Mouse (Mus musculus) duodenum, adult 2 months (tissue): ENCODE data around the gene Cilp2. TPM values are rescaled to one million over a fixed set of nuclear protein-coding genes. Genes with fewer than 3 reads are reported as not detected.

Experiments
- polyA plus RNA-seq: library from polyadenylated mRNA; depleted of rRNA; stranded (reverse); fragments of >200 nt; gene quantifications from 2 replicates; pipeline ENCODE4 v1.2.3, GENCODE M21; 2012; ENCODE audit warnings: low replicate concordance; rRNA removed

Cilp2 gene
- 0.12 and 0.19 TPM in 2 replicates for polyA plus RNA-seq

DNA sequence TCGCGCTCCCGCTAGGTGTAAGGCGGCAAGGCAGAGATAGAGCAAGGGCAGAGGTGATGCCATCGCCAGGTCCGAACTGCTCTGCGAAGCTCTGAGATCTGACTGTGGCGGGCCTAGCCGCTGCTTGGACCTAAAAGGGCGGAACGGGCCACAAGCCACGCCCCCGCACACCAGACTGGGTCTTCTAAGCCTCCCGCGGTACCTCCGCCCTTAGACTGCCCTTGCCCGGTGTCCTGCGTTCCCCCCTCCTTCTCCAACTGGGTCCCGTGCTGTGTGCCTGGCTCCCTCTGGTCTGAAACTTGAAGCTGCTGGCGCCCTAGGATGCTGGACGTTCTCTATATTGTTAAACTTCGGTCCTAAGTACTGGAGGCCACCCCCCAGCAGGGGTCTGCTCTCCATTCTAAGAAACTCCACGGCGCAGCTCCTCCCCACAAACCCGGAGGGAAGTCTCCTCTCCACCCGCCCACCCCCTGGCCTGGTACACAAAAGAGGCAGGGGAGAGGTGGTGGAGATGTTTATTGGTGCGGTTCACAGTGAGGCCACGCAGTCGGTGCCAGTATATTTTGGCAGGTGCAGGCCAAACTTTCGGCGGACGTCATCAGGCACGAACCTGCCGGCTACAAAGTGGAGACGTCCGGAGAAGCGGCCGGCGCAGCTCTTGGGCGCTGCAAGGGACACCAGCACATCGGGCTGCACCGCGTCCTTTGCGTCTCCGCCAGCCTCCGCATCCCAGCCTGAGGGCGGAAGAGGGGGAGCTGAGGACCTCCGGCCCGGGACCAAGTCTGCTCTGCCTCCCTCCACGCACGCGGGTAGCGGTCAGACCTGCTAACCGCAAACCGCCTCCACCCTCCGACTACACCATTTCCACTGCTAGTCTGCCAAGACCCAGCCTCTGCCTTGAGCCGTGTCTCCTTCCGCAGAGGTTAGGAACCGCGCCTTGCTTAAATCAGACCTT lies at the start of gene Cilp2:
TSS of gene Cilp2 (minus strand) at position 399 of the 955 bp plus-strand sequence.

DNA sequence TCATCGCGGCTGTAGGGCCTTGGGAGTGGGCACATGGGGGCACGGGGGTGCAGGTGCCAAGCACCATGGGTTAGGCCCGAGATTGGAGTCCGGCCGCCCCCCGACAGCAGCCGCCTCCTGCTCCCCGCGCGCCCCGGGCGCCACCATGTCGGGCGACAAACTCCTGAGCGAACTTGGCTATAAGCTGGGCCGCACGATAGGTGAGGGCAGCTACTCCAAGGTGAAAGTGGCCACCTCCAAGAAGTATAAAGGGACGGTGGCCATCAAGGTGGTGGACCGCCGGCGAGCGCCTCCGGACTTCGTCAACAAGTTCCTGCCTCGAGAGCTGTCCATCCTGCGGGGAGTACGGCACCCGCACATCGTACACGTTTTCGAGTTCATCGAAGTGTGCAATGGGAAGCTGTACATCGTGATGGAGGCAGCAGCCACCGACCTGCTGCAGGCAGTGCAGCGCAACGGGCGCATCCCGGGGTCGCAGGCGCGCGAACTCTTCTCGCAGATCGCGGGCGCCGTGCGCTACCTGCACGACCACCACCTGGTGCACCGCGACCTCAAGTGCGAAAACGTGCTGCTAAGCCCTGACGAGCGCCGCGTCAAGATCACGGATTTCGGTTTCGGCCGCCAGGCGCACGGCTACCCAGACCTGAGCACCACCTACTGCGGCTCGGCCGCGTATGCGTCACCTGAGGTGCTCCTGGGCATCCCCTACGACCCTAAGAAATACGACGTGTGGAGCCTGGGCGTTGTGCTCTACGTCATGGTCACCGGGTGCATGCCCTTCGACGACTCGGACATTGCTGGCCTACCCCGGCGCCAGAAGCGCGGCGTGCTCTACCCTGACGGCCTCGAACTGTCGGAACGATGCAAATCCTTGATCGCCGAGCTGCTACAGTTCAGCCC lies 14.9 kb upstream of the Cilp2 start, which contains the start of the genes Tssk6, Ndufa13 and Yjefn3:
TSS of gene Tssk6 (plus strand) at position 22 of the 900 bp plus-strand sequence.
TSS of gene Ndufa13 (minus strand) at position 396 of the 900 bp plus-strand sequence.
TSS of gene Yjefn3 (minus strand) at position 550 of the 900 bp plus-strand sequence.

DNA sequence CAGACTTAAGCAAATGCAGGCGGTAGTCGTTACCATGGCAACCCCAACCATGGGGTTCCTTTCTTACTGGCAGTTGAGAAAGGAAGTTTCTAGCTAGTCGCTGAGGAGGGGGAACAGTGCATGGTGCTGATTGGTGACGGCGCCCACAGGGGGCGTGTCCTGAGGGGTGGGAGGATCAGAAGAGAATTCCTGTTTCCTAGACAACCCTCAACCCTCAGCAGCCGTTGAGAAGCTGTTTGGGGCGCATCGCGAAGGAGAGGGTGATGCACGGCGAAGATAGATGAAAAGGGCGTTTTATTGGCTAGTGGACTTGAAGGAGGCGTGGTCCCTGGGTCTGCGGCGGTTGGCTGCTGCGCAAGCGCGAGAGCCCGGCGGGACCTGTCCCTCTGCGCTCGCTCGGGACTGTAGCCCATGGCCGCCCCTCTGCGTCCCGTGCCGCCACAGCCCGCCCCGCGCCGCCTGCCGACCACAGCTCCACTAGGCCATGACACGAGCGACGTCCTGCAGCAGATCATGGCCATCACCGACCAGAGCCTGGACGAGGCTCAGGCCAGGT lies 55.1 kb downstream of the Cilp2 start, which contains the start of gene Pbx4:
TSS of gene Pbx4 (plus strand) at position 194 of the 556 bp plus-strand sequence.

Other genes starting within 250 kb of the Cilp2 start
- 0.11 and 0.20 TPM in 2 replicates for gene Zfp964, start 233.2 kb downstream of the Cilp2 start, polyA plus RNA-seq
- 0.20 and 0.25 TPM in 2 replicates for gene Zfp869, start 177.0 kb downstream of the Cilp2 start, polyA plus RNA-seq
- gene Zfp963, start 137.7 kb downstream of the Cilp2 start, polyA plus RNA-seq: 0.54 and 0.87 TPM in 2 replicates
- 0.65 TPM in 1 of 2 replicates, not detected in the other for gene Gm20422, start 112.8 kb downstream of the Cilp2 start, polyA plus RNA-seq
- 95.3 and 108 TPM in 2 replicates for gene Atp13a1, start 96.5 kb downstream of the Cilp2 start, polyA plus RNA-seq
- gene Zfp866, start 96.5 kb downstream of the Cilp2 start, polyA plus RNA-seq: 1.9 and 2.0 TPM in 2 replicates
- gene Gmip, start 79.0 kb downstream of the Cilp2 start, polyA plus RNA-seq: 61.4 and 67.2 TPM in 2 replicates
- 2.3 and 2.5 TPM in 2 replicates for gene Lpar2, start 65.3 kb downstream of the Cilp2 start, polyA plus RNA-seq
- gene Pbx4, start 55.2 kb downstream of the Cilp2 start, polyA plus RNA-seq: 8.2 and 13.8 TPM in 2 replicates
- 0.84 and 2.0 TPM in 2 replicates for gene Tssk6, start 14.5 kb upstream of the Cilp2 start, polyA plus RNA-seq
- 102 and 147 TPM in 2 replicates for gene Ndufa13, start 14.9 kb upstream of the Cilp2 start, polyA plus RNA-seq
- gene Yjefn3, start 15.0 kb upstream of the Cilp2 start, polyA plus RNA-seq: 1.9 and 2.1 TPM in 2 replicates
- gene Gatad2a, start 108.7 kb upstream of the Cilp2 start, polyA plus RNA-seq: 63.2 and 68.6 TPM in 2 replicates
- 60.8 and 62.1 TPM in 2 replicates for gene Mau2, start 155.0 kb upstream of the Cilp2 start, polyA plus RNA-seq
- gene Sugp1, start 155.1 kb upstream of the Cilp2 start, polyA plus RNA-seq: 6.1 and 7.7 TPM in 2 replicates
- gene Tm6sf2, start 185.2 kb upstream of the Cilp2 start, polyA plus RNA-seq: 766 and 1,530 TPM in 2 replicates
- 1.7 and 3.7 TPM in 2 replicates for gene Hapln4, start 195.8 kb upstream of the Cilp2 start, polyA plus RNA-seq
- 0.07 and 0.09 TPM in 2 replicates for gene Ncan, start 233.2 kb upstream of the Cilp2 start, polyA plus RNA-seq
- gene Nr2c2ap, start 243.6 kb upstream of the Cilp2 start, polyA plus RNA-seq: 8.5 and 9.3 TPM in 2 replicates